Mouse (Mus musculus) gonadal fat pad, adult 2 months (tissue): ENCODE results near the gene Eva1c. TPM values are rescaled to one million over a fixed set of nuclear protein-coding genes. Genes with fewer than 3 reads are reported as not detected.

ENCODE experiments used
- DNase-seq: peaks from one replicate; pipeline ENCODE4 v3.0.0-alpha.2; 2012; ENCODE audit warnings: low read depth
- polyA plus RNA-seq: library from polyadenylated mRNA; depleted of rRNA; stranded (reverse); fragments of >200 nt; gene quantifications from 2 replicates; pipeline ENCODE4 v1.2.3, GENCODE M21; 2012

Gene Eva1c
- polyA plus RNA-seq, 1 experiment = 7.2 TPM

DNA sequence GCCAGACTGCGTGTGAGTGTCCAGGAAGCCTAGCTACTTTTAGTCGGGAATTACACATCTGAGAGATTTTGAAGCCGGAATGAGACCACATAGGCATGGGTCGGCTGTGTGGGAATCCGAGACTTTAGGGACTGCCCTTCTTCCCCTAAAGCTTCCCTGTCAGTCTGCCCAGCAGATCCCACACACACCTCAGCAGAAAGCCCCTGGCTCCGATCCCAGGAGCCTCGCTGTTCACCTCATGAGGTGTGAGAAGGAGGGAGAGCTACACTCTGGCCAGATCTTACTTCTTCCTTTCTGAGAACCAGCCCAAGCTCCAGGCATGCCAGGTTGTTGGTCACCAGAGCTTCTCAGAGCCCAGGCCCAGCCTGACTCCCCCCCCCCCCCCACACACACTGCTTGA is 38.2 kb downstream of the Eva1c start:
- peak; percentile 17 for DNase-seq

DNA sequence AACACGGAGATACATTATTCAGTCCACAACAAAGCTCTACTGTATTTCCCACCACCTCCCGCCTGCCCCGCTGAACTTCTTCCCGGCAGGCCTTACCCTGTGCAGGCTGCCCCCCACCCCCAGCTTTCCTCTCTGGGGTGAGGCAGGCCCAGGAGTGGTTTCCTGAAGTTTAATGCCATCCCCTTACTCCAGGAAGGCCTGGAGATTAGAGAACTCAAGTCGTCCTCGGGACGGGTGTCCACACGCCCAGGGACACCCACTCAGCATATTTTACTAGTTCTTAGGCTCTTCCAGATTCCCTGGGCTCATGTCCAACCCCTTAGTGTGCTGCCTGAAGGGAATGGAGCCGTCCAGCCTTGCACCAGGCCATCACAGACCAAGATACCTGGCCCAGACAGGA is 39.1 kb downstream of the Eva1c start:
- DNase-seq = peak; percentile 40

DNA sequence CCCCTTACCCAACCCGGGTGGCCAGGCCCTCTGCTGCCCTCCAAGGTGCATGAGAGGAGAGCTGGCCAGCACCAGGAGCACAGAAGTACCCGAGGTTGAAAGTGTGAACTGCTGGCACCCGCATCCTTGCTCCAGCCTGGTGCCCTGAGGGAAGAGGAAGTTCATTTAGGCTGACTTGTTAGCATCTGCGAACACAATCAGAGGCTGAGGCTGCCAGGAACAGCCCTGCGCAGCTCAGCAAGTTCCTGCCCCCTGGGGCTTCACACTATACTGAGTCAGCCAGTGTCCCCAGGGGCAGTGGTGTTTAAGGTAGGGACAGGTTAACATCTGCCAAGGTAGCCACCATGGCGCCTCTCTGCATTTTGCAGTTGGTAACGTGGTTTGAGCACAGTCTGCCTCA is 41.6 kb downstream of the Eva1c start:
- no peak for DNase-seq

GRCm38 (mm10) chr16:90869361-90869760 is 42.8 kb downstream of the Eva1c start:
- DNase-seq = no peak

DNA sequence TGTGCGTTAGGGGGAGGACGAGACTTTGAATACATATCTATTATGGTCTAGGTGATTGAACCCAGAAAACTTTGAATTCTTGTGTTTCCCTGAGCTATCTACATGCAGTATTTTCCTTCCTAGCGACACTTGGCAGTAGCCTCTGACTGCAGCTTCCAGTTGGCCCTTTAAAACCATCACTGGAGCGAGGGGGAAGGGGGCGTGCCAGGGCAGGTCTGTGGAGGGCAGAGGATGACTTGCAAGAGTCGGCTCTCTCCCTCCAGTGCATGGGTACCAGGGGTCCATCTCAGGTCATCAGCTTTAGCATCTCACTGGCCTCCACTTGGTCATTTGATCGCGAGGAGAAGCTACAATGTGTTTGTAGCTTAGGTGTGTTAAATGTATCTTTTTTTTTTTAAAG is 46.4 kb downstream of the Eva1c start:
- DNase-seq = no peak

DNA sequence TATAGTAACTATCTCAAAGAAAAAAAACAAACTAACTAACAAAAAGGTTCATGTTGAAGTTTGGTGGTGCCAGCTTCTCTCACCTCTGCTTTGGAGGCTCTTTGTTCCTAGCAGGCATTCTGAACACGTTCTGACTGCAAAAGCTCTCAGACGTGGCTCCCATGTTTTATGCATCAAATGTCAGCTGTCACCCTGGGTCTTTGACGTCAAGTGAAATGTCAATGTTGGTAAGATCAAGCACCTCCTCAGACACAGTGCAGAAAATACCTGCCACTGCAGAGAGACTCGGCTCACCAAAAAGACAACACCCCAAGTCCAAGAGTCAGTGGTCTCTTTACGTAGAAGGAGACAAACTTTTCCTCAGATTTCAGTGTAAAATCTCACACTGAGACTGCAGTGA is 48.0 kb downstream of the Eva1c start:
- DNase-seq = no peak

GRCm38 (mm10) chr16:90878135-90878860 is 51.8 kb downstream of the Eva1c start:
- DNase-seq = no peak

DNA sequence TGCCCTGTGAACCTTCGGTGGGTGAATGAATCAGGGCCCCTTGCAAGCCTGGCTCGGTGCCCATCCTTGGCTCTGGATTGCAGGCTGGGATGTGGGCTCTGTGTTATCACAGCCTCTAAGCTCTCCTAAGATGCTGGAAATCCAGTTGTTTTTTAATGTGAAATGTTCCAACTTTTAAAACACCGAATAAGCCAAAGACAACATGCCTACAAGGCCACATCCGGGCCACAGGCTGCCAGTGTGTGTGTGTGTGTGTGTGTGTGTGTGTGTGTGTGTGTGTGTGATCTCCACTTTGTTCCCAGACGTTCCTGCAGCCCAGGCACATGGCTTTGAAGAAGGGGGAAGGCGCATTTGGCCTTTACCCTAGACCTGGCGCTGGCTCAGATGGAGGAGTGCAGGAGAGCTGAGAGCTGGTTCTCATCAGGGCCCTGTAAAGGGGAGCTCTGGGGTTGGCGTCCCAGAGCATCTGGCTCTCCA is 56.0 kb downstream of the Eva1c start:
- no peak for DNase-seq

DNA sequence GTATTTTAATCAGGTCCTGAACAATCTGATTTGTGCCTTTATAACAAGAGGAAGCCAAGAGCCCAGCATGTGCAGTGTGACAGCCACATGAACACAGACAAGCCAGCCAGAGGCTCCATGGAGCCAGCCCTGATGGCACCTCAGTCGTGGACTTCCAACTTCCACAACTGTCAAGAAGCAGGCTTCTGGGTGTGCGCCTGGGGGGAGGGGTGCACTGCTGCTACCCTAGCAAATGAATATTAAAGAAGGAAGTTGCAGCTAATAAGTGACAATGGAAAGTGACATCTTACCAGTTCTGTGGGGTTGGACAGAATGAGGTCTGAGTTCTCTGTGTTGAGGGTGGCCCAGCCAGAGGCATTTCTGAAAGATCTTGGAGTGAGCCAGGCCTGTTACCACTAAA is 58.8 kb downstream of the Eva1c start:
- DNase-seq = no peak

DNA sequence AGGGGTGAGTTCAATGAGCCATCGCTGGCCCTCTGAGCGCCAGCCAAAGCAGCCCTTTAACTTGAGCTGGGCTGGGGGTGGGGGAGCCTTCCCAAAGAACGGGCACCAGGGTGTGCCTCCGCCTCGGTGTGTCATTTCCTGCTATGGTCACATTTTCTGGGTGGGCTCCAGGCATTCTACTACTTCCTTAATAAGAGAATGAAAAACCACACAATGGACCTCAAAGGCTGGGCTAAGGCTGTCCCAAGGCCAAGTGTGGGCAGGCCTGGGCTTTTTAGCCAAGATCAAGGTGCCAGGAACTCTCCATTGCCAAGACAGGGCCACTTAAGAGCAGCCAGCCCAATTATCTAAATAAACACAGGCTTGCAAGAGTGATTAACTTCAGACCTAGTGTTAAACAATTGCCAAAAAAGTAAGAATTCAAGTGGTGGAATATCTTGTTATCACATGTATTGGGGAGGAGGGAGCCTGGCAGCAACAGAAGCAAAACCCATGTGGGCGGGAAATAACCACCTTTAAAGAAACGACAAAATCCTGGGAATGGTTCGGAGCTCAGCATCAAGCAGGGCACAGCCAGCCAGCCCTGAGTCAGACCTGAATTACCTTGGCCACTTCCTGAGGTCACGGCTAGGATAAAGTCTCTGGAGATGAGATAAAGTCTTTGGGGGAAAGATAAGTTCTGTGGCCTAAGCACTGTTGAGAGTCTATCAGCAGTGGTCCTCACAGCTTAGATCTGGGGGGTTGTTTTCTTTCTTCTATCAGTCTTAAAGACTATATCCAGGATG is 59.5 kb downstream of the Eva1c start:
- DNase-seq = peak; percentile 79

- DNase-seq = no peak
These were observed 64.2 kb downstream of the Eva1c start for GRCm38 (mm10) chr16:90890683-90891082.

DNA sequence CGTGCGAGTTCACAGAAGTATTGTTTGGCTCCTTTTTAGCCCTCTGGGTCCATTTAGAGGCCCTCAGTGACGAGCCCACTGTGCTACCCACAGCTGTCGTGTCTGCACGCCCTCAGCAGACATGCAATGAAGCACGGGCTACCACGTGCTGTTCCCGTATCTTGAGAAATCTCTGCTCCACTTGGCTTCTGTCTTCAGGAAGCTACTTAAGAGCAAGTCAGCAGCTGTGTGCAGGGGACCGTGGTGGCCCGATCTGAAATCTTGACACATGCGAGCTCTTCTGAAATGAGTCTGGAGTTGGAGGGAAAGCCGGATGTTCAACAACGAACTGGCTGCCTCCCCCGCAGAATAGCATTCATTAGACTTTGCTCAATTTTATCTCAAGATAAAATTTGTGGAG is 65.1 kb downstream of the Eva1c start:
- no peak for DNase-seq

- DNase-seq = no peak
These were observed 65.6 kb downstream of the Eva1c start for GRCm38 (mm10) chr16:90892081-90892480.

DNA sequence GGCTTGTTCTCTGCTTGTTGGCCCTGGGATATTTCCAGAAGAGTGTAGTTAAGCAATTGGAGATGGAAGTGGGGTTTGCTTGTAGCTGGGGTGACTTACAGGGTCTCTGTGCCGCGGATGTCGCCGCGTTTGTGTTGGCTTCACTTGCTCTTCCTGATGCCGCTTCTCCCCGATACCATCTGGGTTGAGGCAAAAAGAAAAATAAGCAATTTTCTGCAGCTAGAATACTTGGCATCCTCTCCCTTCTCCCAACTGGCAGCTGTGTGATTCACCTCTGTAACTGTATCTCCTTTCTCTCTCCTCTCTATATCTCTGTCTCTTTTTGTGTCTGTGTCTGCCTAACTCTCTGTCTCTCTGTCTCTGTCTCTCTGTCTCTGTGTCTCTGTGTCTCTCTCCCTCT is 66.5 kb downstream of the Eva1c start:
- DNase-seq = no peak

- no peak for DNase-seq
These were observed 67.3 kb downstream of the Eva1c start for GRCm38 (mm10) chr16:90893792-90894191.

GRCm38 (mm10) chr16:90897651-90898050 is 71.1 kb downstream of the Eva1c start:
- peak; percentile 36 for DNase-seq

DNA sequence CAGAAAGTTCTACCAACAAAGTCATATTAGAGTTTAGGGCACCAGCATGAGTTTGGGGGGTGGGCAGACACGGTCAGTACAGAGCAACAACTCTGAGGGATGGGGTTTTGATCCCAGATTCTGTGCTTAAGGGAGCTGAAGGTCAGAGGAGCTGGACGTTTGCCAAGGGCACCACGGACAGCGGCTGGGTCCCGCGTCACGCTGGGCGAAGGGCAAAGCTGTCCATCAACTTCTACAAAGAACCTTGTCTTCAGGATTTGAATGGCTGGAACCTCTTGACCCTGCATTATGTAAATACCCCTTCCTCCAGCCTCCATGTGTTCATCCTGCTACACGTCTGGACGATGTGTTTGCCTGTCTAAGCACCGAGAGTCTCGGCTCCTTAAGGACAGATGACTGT is 73.0 kb downstream of the Eva1c start:
- no peak for DNase-seq

DNA sequence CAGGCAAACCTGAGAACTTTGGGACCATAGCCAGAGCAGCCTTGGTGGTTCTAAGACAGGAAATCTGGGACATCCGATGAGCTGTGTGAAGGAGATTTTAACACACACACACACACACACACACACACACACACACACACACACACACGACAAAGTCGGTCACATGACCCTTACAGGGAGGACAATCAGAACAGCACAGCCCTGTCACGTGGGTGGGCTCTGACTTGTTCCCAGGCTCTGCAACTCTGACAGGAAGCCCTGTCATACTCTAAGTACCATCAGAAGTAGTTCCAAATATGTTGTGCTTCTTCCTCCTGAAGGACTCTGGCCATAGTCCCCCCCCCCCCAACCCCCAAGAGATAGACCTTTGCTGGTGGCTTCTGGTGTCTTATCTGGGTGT is 74.8 kb downstream of the Eva1c start:
- no peak for DNase-seq

GRCm38 (mm10) chr16:90903300-90903699 is 76.8 kb downstream of the Eva1c start:
- no peak for DNase-seq

- DNase-seq = no peak
These were observed 80.7 kb downstream of the Eva1c start for GRCm38 (mm10) chr16:90907250-90907649.

- no peak for DNase-seq
These were observed 84.5 kb downstream of the Eva1c start for GRCm38 (mm10) chr16:90910855-90911533.

DNA sequence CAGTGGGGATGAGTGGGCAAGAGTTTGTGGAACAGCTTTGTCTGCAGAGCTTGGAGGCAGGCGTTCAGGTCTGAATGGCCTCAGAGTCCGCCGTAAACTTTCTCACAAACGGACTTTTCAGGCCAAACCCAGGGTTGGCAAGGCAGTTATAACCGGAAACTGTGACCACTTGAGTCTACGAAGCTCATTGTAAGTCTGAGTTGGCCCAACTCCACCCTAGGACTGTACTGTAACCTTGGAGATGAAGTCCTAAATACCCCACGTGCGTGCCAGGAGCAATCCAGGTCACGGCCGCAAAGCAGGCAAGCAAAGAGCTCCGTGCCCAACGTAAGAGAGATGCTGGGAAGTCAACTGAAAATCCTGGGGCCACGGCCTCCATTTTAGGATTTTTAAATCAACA is 85.2 kb downstream of the Eva1c start:
- DNase-seq = no peak

GRCm38 (mm10) chr16:90916040-90916481 is 89.5 kb downstream of the Eva1c start:
- no peak for DNase-seq
